Mouse (Mus musculus) liver, adult 2 months (tissue): Measurements from ENCODE around the gene Slc38a10.

ENCODE experiments used
- CTCF ChIP-seq: fragments of 200-500 bp; IDR thresholded peaks from 2 replicates; pipeline ENCODE4 v1.5.1; 2011; ENCODE audit warnings: low read depth, low read length, control low read depth
- POLR2A ChIP-seq: fragments of 200-500 bp; IDR thresholded peaks from 2 replicates; pipeline ENCODE4 v1.6.1; 2011; ENCODE audit warnings: low read length, control low read depth; ENCODE audit not compliant: insufficient read depth; ENCODE audit errors: extremely low read depth

- TF ChIP-seq POLR2A (no peak), CTCF (peak; percentile 25; the same call in 1 of the 2 replicates)
Measured at GRCm38 (mm10) chr11:120163207-120163606, 12.1 kb upstream of the Slc38a10 start.
